Comparison of ENCODE assay signal across 13 mouse cellular contexts in genomic region chr12:100283283-100283682, GRCm38 (mm10).
DNase-seq lines count a peak whose midpoint lies in the region; ATAC-seq and TF ChIP-seq lines count a peak whose summit lies in the region.
"Had no signal": no experiment of that assay in that cellular context is flagged by ENCODE, and none has a peak within 500 bp of the region (broad histone marks: within the 10 kb centered on the region; RNA-seq: fewer than 3 reads in every experiment).

No protein-coding gene starts in this region.

- no peaks in the 10 kb centered on the region for H3K9me3 ChIP-seq in limb, embryonic 12.5 days
- H3K9me3 ChIP-seq in limb, embryonic 10.5 days (replicated peaks) = no peaks in the 10 kb centered on the region
- H3K9me3 ChIP-seq in ES-E14 (ENCODE audit: control insufficient read depth, insufficient read depth, low read depth, low read length) = no peaks in the 10 kb centered on the region
- H3K9me3 ChIP-seq in embryonic facial prominence, embryonic 13.5 days = no peaks in the 10 kb centered on the region
- H3K9me3 ChIP-seq in midbrain, embryonic 14.5 days (ENCODE audit: control insufficient read depth, low read length) = no peaks in the 10 kb centered on the region
- no peaks in the 10 kb centered on the region for H3K9me3 ChIP-seq in forebrain, embryonic 15.5 days
- no peaks in the 10 kb centered on the region for H3K9me3 ChIP-seq in forebrain, embryonic 13.5 days (replicated peaks)
- H3K9me3 ChIP-seq: embryonic facial prominence, embryonic 15.5 days; kidney, embryonic 15.5 days had no signal

- in situ Hi-C loops in ES-E14 (cut with MboI; ENCODE audit: low sequenced_read_pairs in 2 of 2, unreplicated experiment in 2 of 2) = no loop called here

- ATAC-seq in limb, embryonic 12.5 days (ENCODE audit: insufficient number of reproducible peaks, insufficient read depth, low FRiP score, low TSS enrichment, low read depth) = no peak
- no peak for ATAC-seq in embryonic facial prominence, embryonic 13.5 days (ENCODE audit: insufficient number of reproducible peaks, insufficient read depth, low FRiP score, low TSS enrichment, low read depth)
- no peak for ATAC-seq in midbrain, embryonic 14.5 days (ENCODE audit: low FRiP score, low TSS enrichment)
- no peak for ATAC-seq in forebrain, embryonic 15.5 days (replicated peaks)
- ATAC-seq in forebrain, embryonic 13.5 days = no peak

- H3K4me1 ChIP-seq in limb, embryonic 12.5 days (replicated peaks) = peaks cover 31% of the 10 kb centered on the region
- peaks cover 27% of the 10 kb centered on the region for H3K4me1 ChIP-seq in limb, embryonic 10.5 days
- 0 out of 4 replicates have a peak, but pooled peaks cover under 1 to 2% of the 10 kb centered on the region in 2 experiments for H3K4me1 ChIP-seq in ES-E14 (ENCODE audit: control insufficient read depth in 2 of 2, insufficient read depth in 2 of 2, low read length in 2 of 2, poor library complexity in 1 of 2)
- peaks cover 29% of the 10 kb centered on the region for H3K4me1 ChIP-seq in embryonic facial prominence, embryonic 13.5 days
- H3K4me1 ChIP-seq in midbrain, embryonic 14.5 days (ENCODE audit: control insufficient read depth, insufficient read depth, low read length) = peaks cover 10% of the 10 kb centered on the region
- H3K4me1 ChIP-seq in forebrain, embryonic 15.5 days = peaks cover 21% of the 10 kb centered on the region
- H3K4me1 ChIP-seq in forebrain, embryonic 13.5 days = peaks cover 25% of the 10 kb centered on the region

- H3K36me3 ChIP-seq in limb, embryonic 12.5 days = no peaks in the 10 kb centered on the region
- no peaks in the 10 kb centered on the region for H3K36me3 ChIP-seq in limb, embryonic 10.5 days
- no peaks in the 10 kb centered on the region for H3K36me3 ChIP-seq in ES-E14 (ENCODE audit: control insufficient read depth, insufficient read depth, low read length, poor library complexity, severe bottlenecking)
- no peaks in the 10 kb centered on the region for H3K36me3 ChIP-seq in embryonic facial prominence, embryonic 13.5 days
- H3K36me3 ChIP-seq in midbrain, embryonic 14.5 days (ENCODE audit: control insufficient read depth, insufficient read depth, low read length) = no peaks in the 10 kb centered on the region
- no peaks in the 10 kb centered on the region for H3K36me3 ChIP-seq in forebrain, embryonic 15.5 days
- H3K36me3 ChIP-seq in forebrain, embryonic 13.5 days (ENCODE audit: poor library complexity, severe bottlenecking) = no peaks in the 10 kb centered on the region
- H3K36me3 ChIP-seq: embryonic facial prominence, embryonic 15.5 days; kidney, embryonic 15.5 days had no signal

- WGBS in limb, embryonic 12.5 days = 26% methylated on average over 1 of the region's 1 CpGs
- 41% methylated on average over 1 of the region's 1 CpGs for WGBS in limb, embryonic 10.5 days
- 28% methylated on average over 1 of the region's 1 CpGs for WGBS in embryonic facial prominence, embryonic 13.5 days
- WGBS in midbrain, embryonic 14.5 days = 55% methylated on average over 1 of the region's 1 CpGs
- 81% methylated on average over 1 of the region's 1 CpGs for WGBS in forebrain, embryonic 15.5 days
- WGBS in forebrain, embryonic 13.5 days = 68% methylated on average over 1 of the region's 1 CpGs

- H3K27me3 ChIP-seq in limb, embryonic 12.5 days = no peaks in the 10 kb centered on the region
- no peaks in the 10 kb centered on the region for H3K27me3 ChIP-seq in limb, embryonic 10.5 days (ENCODE audit: low read depth, poor library complexity, severe bottlenecking)
- H3K27me3 ChIP-seq in embryonic facial prominence, embryonic 13.5 days = no peaks in the 10 kb centered on the region
- H3K27me3 ChIP-seq in midbrain, embryonic 14.5 days (ENCODE audit: control insufficient read depth, insufficient read depth, low read length) = no peaks in the 10 kb centered on the region
- no peaks in the 10 kb centered on the region for H3K27me3 ChIP-seq in forebrain, embryonic 15.5 days
- H3K27me3 ChIP-seq in forebrain, embryonic 13.5 days = no peaks in the 10 kb centered on the region
- H3K27me3 ChIP-seq: embryonic facial prominence, embryonic 15.5 days; kidney, embryonic 15.5 days had no signal

- no peak for DNase-seq in limb, embryonic 10.5 days (ENCODE audit: low spot score)
- DNase-seq in ES-E14 (ENCODE audit: low read depth, low spot score) = no peak
- no peak for DNase-seq in midbrain, embryonic 14.5 days
- DNase-seq: cerebellum, adult 2 months; lung, adult 2 months; right cerebral cortex, adult 18-20 months had no signal

- H3K4me2 ChIP-seq in limb, embryonic 12.5 days = no peak overlapping the region
- no peak overlapping the region for H3K4me2 ChIP-seq in embryonic facial prominence, embryonic 13.5 days
- H3K4me2 ChIP-seq in midbrain, embryonic 14.5 days (ENCODE audit: low read length) = no peak overlapping the region
- no peak overlapping the region for H3K4me2 ChIP-seq in forebrain, embryonic 15.5 days (replicated peaks)
- no peak overlapping the region for H3K4me2 ChIP-seq in forebrain, embryonic 13.5 days
- H3K4me2 ChIP-seq: embryonic facial prominence, embryonic 15.5 days; kidney, embryonic 15.5 days had no signal

- no peak overlapping the region for H3K9ac ChIP-seq in limb, embryonic 12.5 days (replicated peaks)
- no peak overlapping the region for H3K9ac ChIP-seq in ES-E14 (ENCODE audit: insufficient read depth, low read depth, low read length, poor library complexity, severe bottlenecking)
- no peak overlapping the region for H3K9ac ChIP-seq in embryonic facial prominence, embryonic 13.5 days
- H3K9ac ChIP-seq in midbrain, embryonic 14.5 days (replicated peaks; ENCODE audit: low read length) = no peak overlapping the region
- H3K9ac ChIP-seq in forebrain, embryonic 15.5 days (replicated peaks) = no peak overlapping the region
- H3K9ac ChIP-seq in forebrain, embryonic 13.5 days = no peak overlapping the region
- H3K9ac ChIP-seq: embryonic facial prominence, embryonic 15.5 days; kidney, embryonic 15.5 days had no signal

- H3K4me3 ChIP-seq in limb, embryonic 12.5 days (replicated peaks) = no peak overlapping the region
- no peak overlapping the region for H3K4me3 ChIP-seq in limb, embryonic 10.5 days
- H3K4me3 ChIP-seq in ES-E14 (ENCODE audit: insufficient read depth in 1 of 2, low read depth in 1 of 2, low read length in 2 of 2, poor library complexity in 1 of 2, severe bottlenecking in 1 of 2) = no peak overlapping the region
- H3K4me3 ChIP-seq in embryonic facial prominence, embryonic 13.5 days = no peak overlapping the region
- no peak overlapping the region for H3K4me3 ChIP-seq in midbrain, embryonic 14.5 days (replicated peaks; ENCODE audit: low read depth, low read length)
- H3K4me3 ChIP-seq in forebrain, embryonic 15.5 days = no peak overlapping the region
- H3K4me3 ChIP-seq in forebrain, embryonic 13.5 days = no peak overlapping the region
- H3K4me3 ChIP-seq: embryonic facial prominence, embryonic 15.5 days; kidney, embryonic 15.5 days; myocyte had no signal

- H3K27ac ChIP-seq in limb, embryonic 12.5 days = peak overlapping the region; percentile 90
- no peak overlapping the region for H3K27ac ChIP-seq in limb, embryonic 10.5 days
- no peak overlapping the region for H3K27ac ChIP-seq in ES-E14 (ENCODE audit: insufficient read depth, low read depth, low read length, poor library complexity, severe bottlenecking)
- H3K27ac ChIP-seq in embryonic facial prominence, embryonic 13.5 days = peak overlapping the region; percentile 76; the same call in 1 of the 2 replicates
- peak overlapping the region; percentile 78; the same call in 1 of the 2 replicates for H3K27ac ChIP-seq in midbrain, embryonic 14.5 days (replicated peaks; ENCODE audit: low read depth, low read length)
- H3K27ac ChIP-seq in forebrain, embryonic 15.5 days (replicated peaks) = no peak overlapping the region
- H3K27ac ChIP-seq in forebrain, embryonic 13.5 days = no peak overlapping the region

TF ChIP-seq in ES-E14, 5 proteins besides CTCF, POLR2A, EP300 and RAD21:
- no peak for TF ChIP-seq MAFK (IDR thresholded peaks at IDR 0.05; ENCODE audit: insufficient read depth, low read depth, low read length)
- peak; percentile 75 for TF ChIP-seq ZNF384 (IDR thresholded peaks at IDR 0.05; ENCODE audit: low read depth, low read length)

Comparison
In these comparisons a context has a peak if more than half of its experiments do, and no peak if none do; other contexts are left out.
1. H3K27ac ChIP-seq: peak in limb, embryonic 12.5 days (single experiment), embryonic facial prominence, embryonic 13.5 days (single experiment) and midbrain, embryonic 14.5 days (single experiment); none in limb, embryonic 10.5 days (single experiment), ES-E14 (single experiment), forebrain, embryonic 15.5 days (single experiment) and forebrain, embryonic 13.5 days (single experiment).